Mouse (Mus musculus): Measurements from ENCODE around the gene Wnt2.

DNA sequence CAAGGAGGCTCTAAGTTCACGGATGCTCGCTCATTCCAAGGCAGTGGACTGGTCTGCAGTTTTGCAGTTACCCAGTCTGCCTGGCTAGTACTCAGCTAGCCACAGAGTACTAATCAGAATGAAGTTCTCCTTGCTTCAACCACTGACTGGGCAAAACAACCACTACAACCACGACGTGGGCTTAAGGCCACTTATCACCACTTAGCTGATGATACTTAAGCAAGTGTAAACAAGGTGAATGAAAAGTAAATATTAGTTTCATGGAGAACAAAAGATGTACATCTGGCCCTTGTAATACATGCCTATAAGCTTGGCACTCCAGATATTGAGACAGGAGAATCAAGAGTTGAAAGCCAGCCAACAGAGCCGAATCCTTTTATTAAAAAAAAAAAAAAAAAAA lies 83.9 kb downstream of the Wnt2 start:
- TF ChIP-seq CTCF (IDR thresholded peaks at IDR 0.05; ENCODE audit: borderline replicate concordance, control insufficient read depth, extremely low read depth, insufficient read depth, low read length, poor library complexity) (no peak), POLR2A (IDR thresholded peaks at IDR 0.05; ENCODE audit: control insufficient read depth, extremely low read depth, insufficient read depth, low read length, poor library complexity) (no peak)

All from thymus, adult 2 months (tissue).